Mouse (Mus musculus) v-Abl transformed pro-B cells (cell line): ENCODE data around the gene Nhlrc4.

Source experiments
- in situ Hi-C, 2 experiments: fragments of 400-800 bp; cut with MboI; formaldehyde crosslinking; loops; one replicate each; pipeline ENCODE4 v1.15.1; 2025; ENCODE audit not compliant: unreplicated experiment in 2 of 2

Nhlrc4 gene

DNA sequence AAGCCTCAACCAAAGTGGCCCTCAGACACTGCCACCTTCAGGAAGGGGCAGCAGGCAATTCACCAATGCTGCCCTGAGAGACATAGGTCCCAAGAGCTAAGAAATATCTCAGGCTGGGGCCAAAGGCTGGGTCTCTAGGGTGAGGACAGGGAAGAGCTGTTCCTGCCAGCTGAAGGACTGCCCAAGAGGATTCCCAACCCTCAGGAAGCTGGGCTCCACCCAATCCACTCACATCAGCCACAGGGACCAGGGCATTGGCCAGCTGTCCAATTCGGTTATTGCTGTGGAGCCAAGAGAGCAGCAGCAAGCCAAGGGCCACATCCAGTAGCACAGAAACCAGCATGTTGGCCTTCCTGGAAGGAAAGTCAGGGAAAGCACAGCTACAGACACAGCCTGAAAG lies 10.2 kb downstream of the Nhlrc4 start:
- in situ Hi-C loops: no loop called here

DNA sequence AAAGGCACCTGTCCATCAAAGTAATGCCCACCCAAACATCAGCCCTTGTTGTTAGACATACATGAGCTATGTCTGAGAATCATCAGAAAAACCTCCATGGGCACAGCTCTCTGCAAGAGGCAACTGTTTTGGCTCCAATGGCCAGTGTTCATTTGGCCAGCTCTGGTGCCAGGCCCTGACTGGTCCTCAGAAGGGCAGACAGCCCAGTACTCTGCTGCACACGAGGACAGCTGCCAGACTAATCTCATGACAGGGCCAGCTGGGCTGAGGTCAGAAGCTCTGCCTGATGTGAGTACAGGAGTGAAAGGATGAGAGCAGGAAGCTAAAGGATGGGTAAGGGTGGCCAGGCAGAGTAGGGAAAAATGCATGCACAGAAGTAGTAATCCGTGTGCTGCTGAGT lies 19.4 kb downstream of the Nhlrc4 start:
- in situ Hi-C loops: no loop called here

DNA sequence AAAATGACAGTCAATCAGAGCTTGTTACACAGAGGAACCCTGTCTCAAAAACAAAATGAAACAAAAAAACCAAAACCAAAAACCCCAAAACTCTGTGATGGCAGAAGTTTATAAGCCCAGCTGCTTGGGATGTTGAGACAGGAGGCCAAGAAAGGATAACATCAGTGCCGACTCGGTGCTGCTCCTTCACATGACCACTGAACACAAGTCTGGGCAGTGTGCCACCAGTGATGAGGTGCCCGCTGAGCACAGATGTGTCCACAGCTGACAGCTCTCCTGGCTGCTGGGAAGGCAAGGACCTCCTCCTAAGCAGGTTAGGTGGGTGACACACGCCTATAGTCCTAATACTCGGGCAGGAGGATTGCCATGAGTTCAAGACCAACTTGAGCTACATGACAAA lies 22.6 kb downstream of the Nhlrc4 start:
- in situ Hi-C loops: no loop called here

DNA sequence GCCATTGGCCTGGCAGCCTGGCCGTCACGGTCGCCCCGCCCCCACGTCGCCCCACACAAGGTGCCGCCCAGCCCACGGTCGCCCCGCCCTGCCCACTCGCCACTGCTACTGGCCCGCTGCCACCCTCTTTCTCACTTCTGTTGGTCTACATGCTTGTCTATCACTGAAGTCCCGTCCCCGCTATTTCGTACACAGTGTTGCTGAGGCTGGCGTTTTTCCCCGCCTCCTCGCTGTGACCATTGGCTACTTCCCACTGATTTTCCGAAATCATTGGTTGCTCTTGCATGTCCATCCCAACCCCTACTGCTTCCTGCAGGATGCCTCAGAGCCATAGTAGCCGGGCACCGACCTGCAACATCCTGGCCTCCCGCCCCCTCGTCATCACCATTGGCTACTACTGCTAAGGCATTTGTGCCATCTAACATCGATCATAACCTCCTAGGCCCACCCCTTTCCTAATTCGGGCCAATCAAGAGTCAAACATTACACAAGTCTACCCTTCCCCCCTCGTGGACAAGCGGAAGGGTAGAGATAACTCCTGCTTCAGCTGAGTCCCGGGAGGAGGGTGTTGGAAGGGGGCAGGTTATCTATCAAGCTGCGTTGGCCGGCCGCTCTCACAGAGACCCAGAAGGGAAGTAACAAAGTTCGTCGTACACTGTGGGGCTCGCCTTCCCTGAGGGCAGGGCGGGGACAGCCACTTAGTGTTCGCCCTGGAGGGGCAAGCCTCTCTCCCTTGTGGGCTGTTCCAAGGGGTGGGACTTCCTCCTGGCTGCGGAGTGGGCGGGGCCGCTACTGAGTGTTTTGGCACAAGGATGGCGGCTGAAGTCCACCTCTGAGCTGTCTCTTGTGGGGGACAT lies 24.7 kb downstream of the Nhlrc4 start:
- in situ Hi-C loops: no loop called here

DNA sequence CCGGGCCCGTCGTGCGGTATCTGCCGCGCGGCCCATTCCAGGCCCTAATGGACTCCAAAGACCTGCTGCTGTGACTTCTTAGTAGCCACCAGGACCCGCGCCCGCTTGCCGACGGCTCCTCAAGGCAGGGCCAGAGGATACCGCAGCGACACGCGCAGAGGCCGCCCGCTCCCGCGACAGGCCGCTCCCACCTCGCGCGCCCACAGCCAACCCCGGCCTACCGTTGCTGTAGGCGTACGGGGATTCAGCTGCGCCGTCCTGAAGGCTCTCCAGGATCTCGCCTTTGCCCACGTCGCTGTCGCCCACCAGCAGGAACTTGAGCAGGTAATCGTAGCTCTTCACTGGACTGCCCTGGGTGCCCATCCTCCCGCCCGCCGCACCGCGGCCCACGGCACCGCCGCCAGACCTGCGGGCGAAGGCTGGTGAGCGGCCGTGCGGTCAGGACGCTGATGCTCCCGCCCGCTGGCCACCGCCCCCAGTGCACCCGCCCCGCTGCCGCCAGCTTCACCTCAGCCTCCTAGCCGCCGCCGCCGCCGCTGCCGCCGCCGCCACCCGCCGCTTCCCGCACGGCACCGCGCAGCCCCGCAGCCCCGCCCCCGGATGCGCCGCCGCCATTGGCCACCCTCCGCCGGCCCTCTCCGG lies 25.5 kb downstream of the Nhlrc4 start, which contains the start of gene Rab40c:
TSS of gene Rab40c (minus strand) at position 584 of the 642 bp plus-strand sequence.
- in situ Hi-C loops: no loop called here

DNA sequence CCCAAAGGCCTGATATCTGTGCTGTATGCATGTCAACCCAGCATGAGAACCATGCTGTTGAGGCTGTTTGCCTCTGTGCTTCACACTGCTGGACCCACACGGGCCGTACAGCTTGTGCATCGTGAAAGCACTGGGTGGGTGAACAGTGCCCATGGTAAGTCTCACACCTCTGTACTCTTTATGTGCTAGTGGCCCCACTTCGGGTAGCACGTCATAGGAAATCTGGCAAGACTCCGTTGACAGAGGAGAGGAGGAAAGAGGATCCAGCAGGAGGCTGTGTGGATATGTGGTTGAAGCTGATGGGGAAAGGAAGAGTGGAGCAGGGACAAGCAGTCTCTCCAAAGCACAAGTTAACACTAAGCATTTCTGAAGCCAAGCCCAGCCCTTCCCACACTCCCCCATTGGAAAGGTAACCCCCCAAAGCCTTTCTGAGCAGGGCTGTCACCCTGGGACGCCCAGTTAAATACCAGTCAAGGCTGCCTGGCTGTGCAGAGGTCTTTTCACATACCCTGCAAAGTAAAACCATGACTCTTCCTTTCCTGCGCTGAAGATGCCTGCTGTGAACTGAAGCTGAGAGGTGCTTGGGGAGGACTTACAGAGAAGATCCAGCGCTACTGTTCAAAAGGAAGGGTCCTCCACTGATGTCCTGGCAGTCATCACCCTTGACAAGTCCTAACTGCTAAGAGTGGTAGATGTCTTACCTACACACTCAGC lies 26.6 kb downstream of the Nhlrc4 start:
- in situ Hi-C loops: no loop called here

DNA sequence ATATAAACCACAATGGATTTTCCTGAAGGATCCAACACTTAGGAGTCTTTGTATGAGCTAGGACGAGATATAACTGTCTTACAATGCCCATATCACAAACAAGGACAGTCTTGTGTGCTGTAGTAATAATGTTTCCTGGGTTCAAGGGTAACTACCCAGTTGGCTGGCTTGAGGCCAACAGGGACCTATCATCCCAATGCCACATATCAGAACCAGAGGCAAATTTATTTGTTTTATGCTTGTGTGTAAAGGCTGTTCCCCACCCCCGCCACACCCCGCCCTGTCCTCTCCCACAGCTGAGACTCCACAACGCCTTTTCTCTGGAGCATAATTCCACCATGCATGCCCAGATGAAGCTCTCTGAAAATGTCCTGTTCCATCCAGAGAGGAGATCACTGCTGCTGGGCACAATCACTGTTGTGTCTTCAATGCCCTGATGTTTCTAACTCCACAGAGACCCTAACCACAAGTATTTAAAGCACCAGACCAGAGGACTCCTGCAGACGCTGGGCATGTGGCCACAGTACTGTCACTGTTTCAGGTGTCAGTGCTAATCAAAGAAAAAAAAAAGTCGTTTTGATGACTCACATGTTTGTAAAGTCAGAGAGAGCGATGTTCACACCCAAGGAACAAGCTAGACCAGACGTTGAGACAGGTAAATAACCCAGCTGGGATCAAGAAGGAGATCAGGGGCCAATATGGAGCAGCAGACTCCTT lies 27.7 kb downstream of the Nhlrc4 start:
- in situ Hi-C loops: no loop called here

DNA sequence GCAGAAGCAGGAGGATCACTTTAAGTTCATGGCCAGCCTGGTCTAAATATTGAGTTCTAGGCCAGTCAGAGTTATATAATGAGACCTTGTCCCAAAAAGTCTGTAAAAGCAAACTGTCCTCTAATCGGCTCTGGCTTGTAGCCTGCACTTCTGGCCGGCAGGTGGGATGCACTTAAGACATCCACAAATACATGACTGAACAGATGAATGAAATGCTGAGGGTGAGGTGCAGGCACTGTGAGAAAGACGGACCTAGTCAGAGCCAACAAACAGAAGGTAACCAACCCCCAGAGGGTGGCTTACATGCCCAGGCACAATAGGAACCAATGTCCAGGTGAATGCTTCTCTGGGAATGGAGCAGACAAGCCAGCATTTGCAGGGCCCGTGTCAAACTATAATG lies 30.5 kb downstream of the Nhlrc4 start:
- in situ Hi-C loops: no loop called here

DNA sequence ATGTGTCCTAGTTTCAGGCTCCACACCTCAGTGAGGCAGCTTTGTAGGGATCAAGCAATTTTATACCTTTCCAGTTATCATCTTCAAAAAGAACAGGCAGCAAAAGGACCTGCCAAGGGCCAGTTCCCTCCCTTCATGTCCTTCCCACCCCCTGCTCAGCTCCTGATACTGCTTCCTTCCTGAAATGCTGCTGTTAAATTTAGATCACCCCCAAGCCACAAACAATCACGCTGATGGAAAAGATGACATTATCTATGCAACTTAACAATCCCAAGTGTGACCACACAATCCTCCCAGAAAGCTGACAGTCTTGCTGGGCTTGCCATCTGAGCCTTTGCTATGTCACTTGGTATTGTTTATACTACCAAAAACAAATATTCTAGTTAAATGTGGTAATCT lies 30.9 kb downstream of the Nhlrc4 start:
- in situ Hi-C loops: no loop called here

DNA sequence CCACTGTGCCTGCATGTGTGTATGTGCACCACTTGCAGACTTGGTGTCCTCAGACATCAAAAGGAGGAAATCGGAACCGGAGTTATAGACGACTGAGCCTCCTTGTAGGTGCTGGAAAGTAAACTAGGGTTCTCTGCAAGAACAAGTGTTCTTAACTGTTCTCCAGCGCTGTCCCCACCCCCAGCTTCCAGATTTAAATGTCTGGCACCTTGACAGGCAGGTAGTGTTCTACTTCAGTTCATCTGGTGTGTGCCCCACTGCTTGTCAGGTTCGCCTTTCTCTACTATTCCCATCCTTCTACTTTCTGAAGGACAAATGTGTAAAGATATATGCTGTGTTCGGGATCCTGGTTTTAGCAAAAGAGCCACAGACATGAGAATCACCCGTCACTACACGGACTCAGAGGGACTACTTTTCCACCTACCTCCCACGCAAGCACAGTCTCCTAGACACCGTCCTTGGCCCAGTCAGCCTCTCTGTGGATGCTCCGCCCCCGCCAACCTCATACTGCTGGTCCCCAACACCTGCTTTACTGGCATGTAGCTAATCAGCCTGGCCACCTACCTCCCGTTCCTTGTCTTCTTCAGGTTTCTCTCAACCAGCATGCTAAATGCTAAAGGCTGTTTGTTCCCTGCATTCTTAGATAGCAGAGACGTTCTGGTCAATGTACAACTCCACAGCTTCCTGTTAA lies 31.4 kb downstream of the Nhlrc4 start:
- in situ Hi-C loops: no loop called here

DNA sequence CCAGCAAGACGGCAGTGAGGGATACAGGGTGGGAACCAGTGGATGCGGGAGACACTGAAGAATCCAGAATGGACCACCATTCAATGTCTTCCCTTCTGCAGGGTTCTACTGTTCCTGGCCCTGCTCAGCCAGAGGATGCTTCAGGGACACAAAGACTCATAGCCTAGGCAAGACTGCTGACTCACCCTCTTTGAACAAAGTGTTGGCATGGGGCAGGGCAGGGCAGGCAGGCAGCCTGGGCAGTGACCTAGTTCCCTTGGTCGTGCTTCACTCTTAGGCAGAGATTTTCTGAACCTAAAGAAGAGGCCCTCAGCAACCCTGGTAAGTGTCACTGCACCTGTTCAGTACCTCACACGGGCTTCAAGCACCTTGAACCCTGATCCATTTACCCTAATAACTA lies 32.9 kb downstream of the Nhlrc4 start:
- in situ Hi-C loops: no loop called here

DNA sequence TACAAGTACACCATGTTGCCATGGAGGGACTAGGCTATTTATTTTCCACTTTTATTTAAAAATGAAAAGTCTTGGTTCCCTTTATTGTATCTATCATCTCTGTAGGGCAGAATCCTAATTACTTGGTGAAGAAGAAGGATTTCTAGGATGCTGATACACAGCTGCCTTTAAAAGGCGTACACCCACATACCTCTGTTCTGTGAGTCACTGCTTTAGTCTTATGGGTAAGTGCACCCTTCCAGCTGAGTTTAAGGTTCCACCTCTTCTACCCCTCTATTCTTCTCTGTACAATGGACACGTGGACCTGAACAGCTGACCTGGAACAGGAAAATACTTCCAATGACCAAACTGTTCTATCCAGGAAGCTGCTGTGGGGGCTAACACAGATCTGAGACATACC lies 37.1 kb downstream of the Nhlrc4 start:
- in situ Hi-C loops: no loop called here

DNA sequence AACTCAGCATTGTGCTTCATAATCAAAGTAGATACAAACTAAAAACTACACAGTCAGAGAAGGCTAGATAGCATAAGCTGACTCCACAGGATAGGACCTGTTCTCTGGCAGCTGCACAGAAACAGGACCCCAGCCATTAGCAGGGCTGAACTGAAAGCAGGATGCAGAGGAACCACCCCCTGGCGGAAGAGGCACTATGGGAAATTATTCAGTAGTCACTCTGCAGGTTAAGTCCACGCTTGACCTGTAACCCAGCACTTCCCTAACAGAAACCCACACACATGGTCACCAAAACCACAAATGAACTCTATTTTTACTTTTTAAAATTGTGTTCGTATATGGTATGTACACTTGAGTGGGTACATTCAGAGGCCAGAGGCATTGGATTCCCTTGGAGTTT lies 41.7 kb downstream of the Nhlrc4 start:
- in situ Hi-C loops: no loop called here

DNA sequence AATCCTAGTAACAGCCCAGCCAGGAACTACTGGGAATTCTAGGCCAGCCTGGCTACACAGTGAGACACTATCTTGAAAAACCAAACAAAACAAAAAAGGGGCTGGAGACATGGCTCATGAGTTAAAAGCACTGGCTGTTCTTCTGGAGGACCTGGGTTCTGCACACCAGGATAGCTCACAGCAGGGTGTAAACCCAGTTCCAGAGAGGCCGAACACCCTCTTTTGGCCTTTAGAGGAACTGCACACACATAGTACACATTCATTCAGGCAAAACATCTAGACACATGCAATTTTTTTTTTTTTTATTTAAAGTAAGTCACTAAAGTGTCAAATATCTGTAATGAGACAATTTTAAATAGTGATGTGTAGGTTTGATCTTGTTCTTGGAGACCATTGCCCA lies 44.6 kb downstream of the Nhlrc4 start:
- in situ Hi-C loops: no loop called here

DNA sequence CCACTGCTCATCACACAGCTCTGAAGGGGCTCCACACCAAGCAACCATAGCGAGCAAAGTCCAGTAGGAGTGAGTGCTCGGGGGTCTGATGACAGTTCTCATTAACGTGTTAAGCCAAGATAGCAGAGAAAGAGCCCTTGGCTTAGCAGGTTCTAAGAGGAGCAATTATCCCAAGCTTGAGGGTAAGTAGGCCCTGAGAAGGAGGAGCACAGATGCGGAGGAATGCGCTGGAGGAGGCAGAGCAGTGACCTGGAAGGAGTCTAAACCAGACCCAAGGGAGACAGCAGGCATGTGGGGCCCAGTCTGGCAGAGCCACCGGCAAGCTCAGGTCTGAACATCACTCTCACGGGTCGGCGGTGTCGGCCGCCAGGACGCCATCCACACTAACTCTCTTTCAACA lies 48.9 kb downstream of the Nhlrc4 start:
- in situ Hi-C loops: no loop called here

DNA sequence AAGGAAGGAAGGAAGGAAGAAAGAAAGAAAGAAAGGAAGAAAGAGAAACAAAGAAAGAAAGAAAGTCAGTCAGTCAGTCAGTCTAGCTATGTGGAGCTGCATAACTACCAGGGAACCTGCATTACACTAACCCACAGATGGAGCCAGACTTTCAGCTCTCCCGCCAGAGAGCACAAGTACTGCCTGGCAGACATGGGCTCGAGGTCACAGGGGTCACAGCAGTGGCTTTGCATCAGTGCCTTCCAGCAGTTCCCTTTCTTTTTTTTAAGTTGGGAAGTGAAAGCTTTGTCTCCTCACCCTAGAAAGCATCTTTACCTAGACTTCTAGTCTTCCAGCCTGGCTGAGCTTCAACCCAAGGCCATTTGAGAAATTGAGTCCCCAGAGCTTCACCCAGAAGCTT lies 49.3 kb downstream of the Nhlrc4 start:
- in situ Hi-C loops: no loop called here

DNA sequence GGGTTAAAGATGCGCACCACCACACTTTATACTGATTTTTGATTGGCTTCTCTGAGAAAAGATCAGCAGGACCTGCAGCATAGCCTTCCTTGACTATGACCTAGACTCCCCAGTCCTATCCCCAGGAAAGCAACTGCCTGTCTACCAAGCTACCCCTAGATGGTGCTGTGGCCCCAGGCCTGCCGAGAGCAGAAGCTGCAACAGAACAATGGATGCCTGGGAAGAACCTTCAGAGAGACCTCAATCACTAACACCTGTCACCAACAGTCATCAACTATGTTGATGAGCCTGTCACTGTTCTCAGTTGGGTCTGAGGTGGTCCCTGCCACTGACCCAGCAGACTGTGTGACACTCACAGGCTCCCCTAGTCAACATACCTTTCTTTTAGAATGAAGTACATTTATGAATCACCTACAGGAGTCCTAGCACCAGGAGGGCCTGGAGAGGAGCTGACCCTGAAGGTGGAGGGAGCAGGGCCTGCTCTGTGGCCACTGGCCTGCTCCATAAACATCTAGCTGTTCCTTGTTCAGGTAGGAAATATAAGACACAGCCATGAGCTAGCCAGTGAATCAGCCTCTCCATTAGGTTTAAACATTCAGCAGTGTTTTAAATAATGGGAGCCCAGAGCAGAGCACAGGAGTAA lies 50.7 kb downstream of the Nhlrc4 start:
- in situ Hi-C loops: loop anchor here (5.0 kb wide), 2 partner anchors 118 to 198 kb away; partner anchors contain the start of gene Decr2 (in 1 of the 2)
